Mouse (Mus musculus): ENCODE measurements around the gene Zscan10.
"Not testable (repeated sequence)": the region's sequence is repeated elsewhere in the genome, so short reads cannot be mapped to it uniquely, and the experiment has no call there.

The Zscan10 gene

GRCm38 (mm10) chr17:23592208-23592925 lies 8.3 kb upstream of the Zscan10 start:
- DNase-seq, result peak; percentile 99

- no peak for DNase-seq
These were observed 7.7 kb upstream of the Zscan10 start for GRCm38 (mm10) chr17:23592926-23593300.

GRCm38 (mm10) chr17:23595139-23595538 lies 5.5 kb upstream of the Zscan10 start:
- DNase-seq, result not testable (repeated sequence)

GRCm38 (mm10) chr17:23598582-23599552 lies 1.8 kb upstream of the Zscan10 start, which contains the start of gene Zfp13:
TSS of gene Zfp13 (minus strand) at chr17:23599487.
- peak; percentile 59 to 64 for DNase-seq

GRCm38 (mm10) chr17:23599605-23600063 lies 1.0 kb upstream of the Zscan10 start:
- no peak for DNase-seq

- DNase-seq, result no peak
These were observed 1.4 kb downstream of the Zscan10 start for GRCm38 (mm10) chr17:23601836-23602585.

- DNase-seq, result no peak
These were observed 2.4 kb downstream of the Zscan10 start for GRCm38 (mm10) chr17:23603077-23603476.

GRCm38 (mm10) chr17:23603542-23603941 lies 2.9 kb downstream of the Zscan10 start:
- peak in 1 of 2 experiments; percentile 28 for DNase-seq

GRCm38 (mm10) chr17:23604394-23604793 lies 3.7 kb downstream of the Zscan10 start:
- DNase-seq, result peak in 1 of 2 experiments; percentile 22

- no peak for DNase-seq
These were observed 4.6 kb downstream of the Zscan10 start for GRCm38 (mm10) chr17:23605220-23605619.

- DNase-seq, result peak; percentile 87 to 93
These were observed 9.0 kb downstream of the Zscan10 start for GRCm38 (mm10) chr17:23609612-23610011.

GRCm38 (mm10) chr17:23610361-23610800 lies 9.7 kb downstream of the Zscan10 start:
- DNase-seq, result peak; percentile 77 to 84

GRCm38 (mm10) chr17:23617087-23617486 lies 16.4 kb downstream of the Zscan10 start:
- no peak for DNase-seq

GRCm38 (mm10) chr17:23620351-23620750 lies 19.7 kb downstream of the Zscan10 start:
- DNase-seq, result no peak

- DNase-seq, result no peak
These were observed 27.2 kb downstream of the Zscan10 start for GRCm38 (mm10) chr17:23627813-23628212.

GRCm38 (mm10) chr17:23630195-23631020 lies 29.8 kb downstream of the Zscan10 start:
- peak; percentile 89 to 92 for DNase-seq

- DNase-seq, result peak; percentile 27 to 48
These were observed 30.6 kb downstream of the Zscan10 start for GRCm38 (mm10) chr17:23631241-23631640.

- peak; percentile 30 to 59 for DNase-seq
These were observed 44.2 kb downstream of the Zscan10 start, which contains the start of gene Mmp25 for GRCm38 (mm10) chr17:23644613-23645495. TSS of gene Mmp25 (minus strand) at chr17:23645277.

- DNase-seq, result no peak
These were observed 45.2 kb downstream of the Zscan10 start for GRCm38 (mm10) chr17:23645894-23646293.

GRCm38 (mm10) chr17:23651363-23651762 lies 50.7 kb downstream of the Zscan10 start:
- DNase-seq, result no peak

Data from cerebellum, postnatal 14 days (tissue).